Mouse (Mus musculus): Measurements from ENCODE around the gene Olfr291.

GRCm38 (mm10) chr7:84805224-84805623 is 48.1 kb upstream of the Olfr291 start:
- no peak for TF ChIP-seq CTCF (IDR thresholded peaks at IDR 0.05; ENCODE audit: low read depth, low read length)
- TF ChIP-seq EP300 (IDR thresholded peaks at IDR 0.05; ENCODE audit: insufficient read depth, low read depth, low read length) = no peak
